Mouse (Mus musculus): ENCODE data around the gene Gm11213. TPM values are rescaled to one million over a fixed set of nuclear protein-coding genes. Genes with fewer than 3 reads are reported as not detected.

Gm11213 gene
- polyA plus RNA-seq, 1 experiment from 2014 or later, result not detected

Other genes with a start within 250 kb of the Gm11213 start
- not detected in 2 replicates for gene Orm3, start 249.1 kb downstream of the Gm11213 start, polyA plus RNA-seq (2014; fragmentation: Nextera tagmentation; extraction: Ambion mirVana)
- not detected in 2 replicates for gene Orm2, start 242.8 kb downstream of the Gm11213 start, polyA plus RNA-seq (2014; fragmentation: Nextera tagmentation; extraction: Ambion mirVana)
- 2.5 and 3.8 TPM in 2 replicates for gene Akna, start 201.9 kb downstream of the Gm11213 start, polyA plus RNA-seq (2014; fragmentation: Nextera tagmentation; extraction: Ambion mirVana)
- gene Whrn, start 109.3 kb downstream of the Gm11213 start, polyA plus RNA-seq (2014; fragmentation: Nextera tagmentation; extraction: Ambion mirVana), result 4.0 and 6.2 TPM in 2 replicates
- gene Atp6v1g1, start 60.5 kb downstream of the Gm11213 start, polyA plus RNA-seq (2014; fragmentation: Nextera tagmentation; extraction: Ambion mirVana), result 431 and 462 TPM in 2 replicates
- 3.4 and 4.6 TPM in 2 replicates for gene Tmem268, start 46.5 kb downstream of the Gm11213 start, polyA plus RNA-seq (2014; fragmentation: Nextera tagmentation; extraction: Ambion mirVana)
- not detected in 2 replicates for gene Tex48, start 17.2 kb upstream of the Gm11213 start, polyA plus RNA-seq (2014; fragmentation: Nextera tagmentation; extraction: Ambion mirVana)
- not detected in 2 replicates for gene Gm11214, start 58.1 kb upstream of the Gm11213 start, polyA plus RNA-seq (2014; fragmentation: Nextera tagmentation; extraction: Ambion mirVana)
- gene Tnfsf15, start 139.9 kb upstream of the Gm11213 start, polyA plus RNA-seq (2014; fragmentation: Nextera tagmentation; extraction: Ambion mirVana), result not detected in 2 replicates